Mouse (Mus musculus): ENCODE results near the gene Fam222b.
A peak's percentile ranks its signal among the peaks of the same experiment; 100 is the strongest.
"Not testable (repeated sequence)": the region's sequence is repeated elsewhere in the genome, so short reads cannot be mapped to it uniquely, and the experiment has no call there.

Gene Fam222b

GRCm38 (mm10) chr11:78182961-78183844 is 88.7 kb downstream of the Fam222b start, which contains the start of gene Rpl23a:
TSS of gene Rpl23a (minus strand) at chr11:78183584.
- DNase-seq, result peak; percentile 90

- peak; percentile 18 for DNase-seq
These were observed 89.5 kb downstream of the Fam222b start for GRCm38 (mm10) chr11:78183884-78184514.

GRCm38 (mm10) chr11:78184702-78185101 is 90.2 kb downstream of the Fam222b start:
- DNase-seq, result not testable (repeated sequence)

- peak; percentile 75 for DNase-seq
These were observed 94.1 kb downstream of the Fam222b start, which contains the start of gene Rab34 for GRCm38 (mm10) chr11:78188331-78189233. TSS of gene Rab34 (plus strand) at chr11:78188430.

- peak; percentile 79 for DNase-seq
These were observed 95.0 kb downstream of the Fam222b start for GRCm38 (mm10) chr11:78189234-78190040.

GRCm38 (mm10) chr11:78190041-78190440 is 95.6 kb downstream of the Fam222b start:
- peak; percentile 87 for DNase-seq

- DNase-seq, result no peak
These were observed 98.7 kb downstream of the Fam222b start, which contains the start of gene Proca1 for GRCm38 (mm10) chr11:78193113-78193512. TSS of gene Proca1 (plus strand) at chr11:78193392.

- peak; percentile 75 for DNase-seq
These were observed 100.1 kb downstream of the Fam222b start for GRCm38 (mm10) chr11:78194411-78195100.

- DNase-seq, result no peak
These were observed 100.8 kb downstream of the Fam222b start for GRCm38 (mm10) chr11:78195101-78195863.

- DNase-seq, result no peak
These were observed 107.9 kb downstream of the Fam222b start for GRCm38 (mm10) chr11:78202372-78202771.

GRCm38 (mm10) chr11:78204287-78204686 is 109.8 kb downstream of the Fam222b start:
- no peak for DNase-seq

GRCm38 (mm10) chr11:78205361-78206206 is 111.1 kb downstream of the Fam222b start:
- DNase-seq, result no peak
